Mouse (Mus musculus) forebrain, embryonic 15.5 days (tissue): ENCODE measurements around the gene Angptl6. TPM values are rescaled to one million over a fixed set of nuclear protein-coding genes. Genes with fewer than 3 reads are reported as not detected.
A peak's percentile ranks its signal among the peaks of the same experiment; 100 is the strongest.

Experiments
- ATAC-seq: fragments of 200-750 bp; cut with Nextera tagmentation; replicated peaks from 2 replicates; pipeline ENCODE4 v1.8.0; 2017; ENCODE audit warnings: mild to moderate bottlenecking, moderate TSS enrichment, moderate library complexity
- H3K27ac ChIP-seq: fragments of 300-500 bp; sonication (generic); replicated peaks from 2 replicates; pipeline ENCODE4 v1.5.1; 2015; ENCODE audit warnings: mild to moderate bottlenecking, inconsistent platforms
- H3K27me3 ChIP-seq: fragments of 300-500 bp; sonication (generic); 2 replicates; pipeline ENCODE4 v1.6.1; 2015; ENCODE audit warnings: inconsistent platforms
- H3K36me3 ChIP-seq: fragments of 300-500 bp; sonication (generic); 2 replicates; pipeline ENCODE4 v1.6.1; 2015; ENCODE audit warnings: mild to moderate bottlenecking, inconsistent platforms
- H3K4me1 ChIP-seq: fragments of 300-500 bp; sonication (generic); 2 replicates; pipeline ENCODE4 v1.6.1; 2015; ENCODE audit warnings: inconsistent platforms
- H3K4me2 ChIP-seq: fragments of 300-500 bp; sonication (generic); replicated peaks from 2 replicates; pipeline ENCODE4 v1.6.1; 2015; ENCODE audit warnings: mild to moderate bottlenecking, inconsistent platforms
- H3K4me3 ChIP-seq: fragments of 300-500 bp; sonication (generic); 2 replicates; pipeline ENCODE4 v1.5.1; 2015; ENCODE audit warnings: mild to moderate bottlenecking, inconsistent platforms
- H3K9ac ChIP-seq: fragments of 300-500 bp; sonication (generic); replicated peaks from 2 replicates; pipeline ENCODE4 v1.6.1; 2015; ENCODE audit warnings: mild to moderate bottlenecking, inconsistent platforms
- H3K9me3 ChIP-seq: fragments of 300-500 bp; sonication (generic); 2 replicates; pipeline ENCODE4 v1.6.1; 2016; ENCODE audit warnings: inconsistent platforms
- WGBS: fragments of 180-500 bp; shearing (Covaris S2); methylation state at CpG from one replicate; pipeline ENCODE4 v1.1.7; 2015; ENCODE audit warnings: mixed read lengths; 5-methylcytosine and 5-hydroxymethylcytosine counted together
- polyA plus RNA-seq: library from polyadenylated mRNA; unstranded; fragments of >200 nt; fragmentation: Nextera tagmentation; extraction: Ambion mirVana; gene quantifications from 2 replicates; pipeline ENCODE4 v1.2.1, GENCODE M21; 2015

The Angptl6 gene
- polyA plus RNA-seq, 1 experiment from 2014 or later: 15.4 TPM

DNA sequence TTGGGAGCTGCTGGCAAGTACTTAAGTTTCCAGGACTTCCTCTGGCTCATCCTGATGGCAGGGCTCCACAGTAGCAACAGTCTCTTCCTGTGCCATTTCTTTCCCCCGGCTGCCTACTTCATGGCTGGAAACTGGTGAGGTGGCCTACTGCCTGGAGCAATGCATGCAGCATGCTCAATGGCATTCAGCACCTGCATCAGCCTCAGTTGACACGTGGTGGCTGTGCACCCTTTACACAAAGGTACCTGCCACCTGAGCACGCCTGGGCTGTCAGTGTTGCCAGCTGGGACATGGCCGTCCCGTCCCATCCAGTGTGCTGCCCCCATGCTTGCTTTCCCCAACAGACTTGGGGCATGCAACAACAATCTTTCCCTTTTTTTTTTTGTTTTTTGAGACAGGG is 13.5 kb upstream of the Angptl6 start:
- H3K27me3 ChIP-seq: no peaks in the 10 kb centered on the region
- H3K4me2 ChIP-seq: no peak overlapping the region
- no peaks in the 10 kb centered on the region for H3K9me3 ChIP-seq
- no peak overlapping the region for H3K4me3 ChIP-seq
- ATAC-seq: no peak
- H3K27ac ChIP-seq: no peak overlapping the region
- no peak overlapping the region for H3K9ac ChIP-seq
- H3K36me3 ChIP-seq: peaks cover 71% of the 10 kb centered on the region
- WGBS: 60% methylated on average over 5 of the region's 5 CpGs
- peaks cover 24% of the 10 kb centered on the region for H3K4me1 ChIP-seq

DNA sequence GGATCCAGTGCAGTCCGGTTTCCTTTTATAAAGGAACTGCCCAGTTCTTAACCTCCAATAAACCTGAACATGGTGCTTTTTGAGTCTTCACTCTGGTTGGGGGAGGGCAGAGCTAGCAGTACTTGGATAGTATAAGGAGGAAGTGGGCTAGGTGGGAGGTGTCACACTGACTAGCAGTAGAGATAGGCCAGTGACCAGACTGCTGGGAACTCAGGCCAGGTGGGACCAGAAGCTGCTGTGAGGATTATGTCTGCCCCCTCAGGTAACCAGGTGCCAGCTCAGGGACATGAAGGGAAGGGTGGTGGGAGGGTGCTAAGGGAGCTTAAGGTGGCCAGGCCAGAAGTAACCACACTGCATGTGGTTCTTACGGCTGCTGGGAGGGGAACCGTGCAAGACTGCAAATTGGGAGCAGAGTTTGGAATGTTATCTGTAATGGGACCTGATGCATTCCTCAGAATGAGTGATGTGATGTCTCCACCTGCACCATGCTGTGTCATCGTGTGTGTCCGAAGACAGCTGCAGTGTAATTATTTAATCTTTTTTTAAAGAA is 12.7 kb upstream of the Angptl6 start:
- Histone ChIP-seq H3K27me3 (no peaks in the 10 kb centered on the region), H3K4me3 (no peak overlapping the region), H3K4me2 (no peak overlapping the region), H3K36me3 (peaks cover 71% of the 10 kb centered on the region), H3K4me1 (peaks cover 18% of the 10 kb centered on the region), H3K27ac (no peak overlapping the region), H3K9ac (no peak overlapping the region), H3K9me3 (no peaks in the 10 kb centered on the region)
- no peak for ATAC-seq
- 73% methylated on average over 5 of the region's 5 CpGs for WGBS

DNA sequence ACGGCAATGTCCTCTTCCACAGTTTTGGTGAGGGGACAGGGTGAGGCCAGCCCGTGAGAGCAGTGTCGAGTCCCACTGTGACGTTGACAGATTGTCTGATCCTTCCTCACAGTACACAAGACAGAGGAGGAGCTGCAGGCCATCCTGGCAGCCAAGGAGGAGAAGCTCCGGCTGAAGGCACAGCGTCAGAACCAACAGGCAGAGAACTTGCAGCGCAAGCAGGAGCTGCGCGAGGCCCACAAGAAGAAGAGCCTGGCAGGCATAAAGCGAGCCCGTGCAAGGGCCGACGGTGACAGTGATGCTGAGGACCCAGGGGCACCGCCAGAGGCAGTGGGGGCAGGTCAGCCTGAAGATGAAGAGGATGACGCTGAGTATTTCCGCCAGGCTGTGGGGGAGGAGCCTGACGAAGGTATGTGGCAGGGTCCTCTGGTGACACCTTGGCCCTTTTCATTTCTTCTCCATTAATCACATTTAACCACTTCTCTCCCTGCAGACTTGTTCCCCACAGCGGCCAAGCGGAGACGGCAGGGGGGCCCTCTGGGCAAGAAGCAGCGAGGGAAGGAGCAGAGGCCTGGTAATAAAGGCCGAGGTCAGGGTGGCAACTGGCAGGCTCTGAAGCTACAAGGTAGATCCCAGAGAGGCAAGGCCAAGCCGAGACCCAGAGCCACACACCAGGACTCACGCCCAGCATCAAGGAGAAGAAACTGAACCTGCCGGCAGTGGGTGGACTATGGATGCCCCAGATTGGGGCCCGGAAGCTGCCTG is 12.0 kb upstream of the Angptl6 start:
- no peaks in the 10 kb centered on the region for H3K27me3 ChIP-seq
- no peak for ATAC-seq
- H3K4me3 ChIP-seq: no peak overlapping the region
- H3K4me1 ChIP-seq: peaks cover 14% of the 10 kb centered on the region
- H3K9me3 ChIP-seq: no peaks in the 10 kb centered on the region
- H3K27ac ChIP-seq: no peak overlapping the region
- no peak overlapping the region for H3K4me2 ChIP-seq
- H3K9ac ChIP-seq: no peak overlapping the region
- H3K36me3 ChIP-seq: peaks cover 71% of the 10 kb centered on the region
- 85% methylated on average over 26 of the region's 26 CpGs for WGBS

DNA sequence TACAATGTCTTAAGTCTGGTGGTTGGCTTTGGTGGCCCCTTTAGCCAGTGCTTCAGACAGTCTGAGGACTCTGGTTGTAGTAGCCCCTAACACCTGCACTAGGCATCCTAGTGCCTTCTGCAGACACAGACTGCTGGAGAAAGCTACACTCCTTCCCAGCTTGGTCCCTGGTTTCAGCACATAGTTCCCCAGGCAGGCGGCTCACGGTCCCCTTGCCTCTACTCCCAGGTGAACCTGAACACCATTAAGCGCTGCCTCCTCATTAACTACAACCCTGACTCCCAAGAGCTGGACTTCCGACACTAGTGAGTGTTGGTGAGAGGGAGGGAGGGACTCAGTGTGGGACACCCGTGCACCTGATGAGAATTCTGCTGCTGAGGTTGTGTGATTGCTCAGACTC is 10.9 kb upstream of the Angptl6 start:
- peaks cover 61% of the 10 kb centered on the region for H3K36me3 ChIP-seq
- no peak overlapping the region for H3K4me3 ChIP-seq
- no peak overlapping the region for H3K4me2 ChIP-seq
- H3K9ac ChIP-seq: no peak overlapping the region
- no peak overlapping the region for H3K27ac ChIP-seq
- no peaks in the 10 kb centered on the region for H3K9me3 ChIP-seq
- 92% methylated on average over 5 of the region's 5 CpGs for WGBS
- H3K4me1 ChIP-seq: peaks cover 14% of the 10 kb centered on the region
- no peaks in the 10 kb centered on the region for H3K27me3 ChIP-seq
- no peak for ATAC-seq

DNA sequence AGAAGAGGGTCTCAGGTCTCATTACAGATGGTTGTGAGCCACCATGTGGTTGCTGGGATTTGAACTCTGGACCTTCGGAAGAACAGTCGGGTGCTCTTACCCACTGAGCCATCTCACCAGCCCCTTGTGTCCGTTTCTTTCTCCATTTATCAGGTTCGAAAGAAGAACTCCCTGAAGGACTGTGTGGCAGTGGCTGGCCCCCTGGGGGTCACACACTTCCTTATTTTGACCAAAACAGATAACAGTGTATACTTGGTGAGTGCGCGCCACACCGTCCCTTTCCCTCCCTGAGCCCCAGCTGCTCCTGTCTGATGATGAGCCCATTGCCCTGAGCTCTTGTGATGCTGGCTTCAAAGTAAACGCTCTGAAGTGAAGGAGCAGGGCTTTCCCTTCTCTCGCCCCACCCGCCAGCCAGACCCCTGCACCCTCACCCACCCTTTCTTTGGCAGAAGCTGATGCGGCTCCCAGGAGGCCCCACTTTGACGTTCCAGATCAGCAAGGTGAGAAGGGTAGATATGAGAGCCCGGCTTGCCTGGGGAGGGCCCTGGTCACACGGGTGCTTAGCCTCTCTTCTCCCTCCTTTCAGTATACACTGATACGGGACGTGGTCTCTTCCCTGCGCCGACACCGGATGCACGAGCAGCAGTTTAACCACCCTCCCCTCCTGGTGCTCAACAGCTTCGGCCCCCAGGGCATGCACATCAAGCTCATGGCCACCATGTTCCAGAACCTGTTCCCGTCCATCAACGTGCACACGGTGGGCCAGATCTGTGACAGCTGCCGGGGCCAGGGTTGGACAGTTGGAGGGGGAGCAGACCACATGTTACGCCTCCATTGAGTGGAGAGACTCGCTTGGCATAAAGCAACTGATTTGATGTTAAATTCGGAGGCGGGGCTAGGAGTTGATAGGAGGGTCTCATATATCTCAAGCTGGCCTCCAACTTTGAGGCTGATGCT is 9.9 kb upstream of the Angptl6 start:
- Histone ChIP-seq H3K9ac (no peak overlapping the region), H3K4me2 (no peak overlapping the region; the same call in 1 of the 2 replicates), H3K36me3 (peaks cover 52% of the 10 kb centered on the region), H3K4me1 (peaks cover 14% of the 10 kb centered on the region), H3K27me3 (no peaks in the 10 kb centered on the region), H3K9me3 (no peaks in the 10 kb centered on the region), H3K27ac (no peak overlapping the region), H3K4me3 (peak overlapping the region; percentile 64; the same call in 1 of the 2 replicates)
- no peak for ATAC-seq
- 86% methylated on average over 29 of the region's 29 CpGs for WGBS

DNA sequence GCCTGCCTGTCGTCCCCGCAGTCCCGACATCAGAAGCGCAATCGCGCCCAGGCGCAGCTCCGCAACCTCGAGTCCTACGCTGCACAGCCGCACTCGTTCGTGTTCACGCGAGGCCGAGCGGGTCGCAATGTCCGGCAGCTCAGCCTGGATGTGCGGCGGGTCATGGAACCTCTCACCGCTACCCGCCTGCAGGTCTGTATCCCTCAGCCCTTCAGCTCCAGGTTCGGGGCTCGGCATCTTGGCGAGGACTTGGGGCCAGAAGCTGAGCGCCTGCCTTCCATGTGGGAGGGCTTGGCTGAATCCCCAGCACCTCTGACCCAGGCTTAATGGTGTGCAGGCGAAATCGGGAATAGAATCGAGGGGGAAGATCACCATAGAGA is 8.8 kb upstream of the Angptl6 start:
- peaks cover 41% of the 10 kb centered on the region for H3K36me3 ChIP-seq
- peak overlapping the region; percentile 85 for H3K4me2 ChIP-seq
- under 1% methylated on average over 30 of the region's 30 CpGs for WGBS
- ATAC-seq: peak; percentile 62; the same call in 1 of the 2 replicates
- peak overlapping the region; percentile 94 for H3K27ac ChIP-seq
- peak overlapping the region; percentile 64 for H3K4me3 ChIP-seq
- H3K9me3 ChIP-seq: no peaks in the 10 kb centered on the region
- H3K4me1 ChIP-seq: peaks cover 14% of the 10 kb centered on the region
- peak overlapping the region; percentile 70 for H3K9ac ChIP-seq
- H3K27me3 ChIP-seq: no peaks in the 10 kb centered on the region

DNA sequence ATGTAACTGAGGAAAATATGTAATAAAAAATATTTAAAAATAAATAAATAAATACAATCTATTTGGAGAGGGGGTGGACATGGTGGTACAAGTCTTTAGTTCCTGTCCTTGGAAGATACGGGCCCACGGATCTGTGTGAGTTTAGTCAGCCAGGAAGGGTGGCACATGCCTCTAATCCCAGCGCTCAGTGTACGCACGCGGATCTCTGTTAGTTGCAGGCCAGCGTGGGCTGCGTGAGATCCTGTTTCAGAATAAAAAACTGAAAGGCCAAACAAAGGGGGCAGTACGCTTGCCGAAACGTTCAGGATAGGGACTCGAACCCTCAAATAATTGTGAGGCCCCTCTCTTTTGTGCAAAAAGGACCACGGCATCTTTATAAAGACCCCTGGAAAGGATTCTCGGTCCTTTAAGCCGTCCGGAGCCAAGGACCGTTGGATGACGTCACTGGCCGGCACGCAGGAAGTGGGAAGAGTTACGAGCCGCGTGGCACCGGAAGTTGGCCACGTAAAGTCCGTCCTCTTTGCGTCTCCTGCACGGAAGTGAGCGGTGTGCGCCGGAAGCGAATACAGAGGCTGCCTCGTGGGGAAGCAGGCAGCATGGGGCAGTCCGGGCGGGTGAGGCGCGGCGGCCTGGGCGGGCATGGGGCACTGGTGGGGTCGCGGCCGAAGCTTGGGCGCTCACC is 8.3 kb upstream of the Angptl6 start, which contains the start of gene Ppan:
Gene Ppan, plus strand, starts transcription at position 472 of the 682 bp plus-strand sequence.
- WGBS: under 1% methylated on average over 43 of the region's 43 CpGs
- H3K9me3 ChIP-seq: no peaks in the 10 kb centered on the region
- H3K4me1 ChIP-seq: peaks cover 14% of the 10 kb centered on the region

DNA sequence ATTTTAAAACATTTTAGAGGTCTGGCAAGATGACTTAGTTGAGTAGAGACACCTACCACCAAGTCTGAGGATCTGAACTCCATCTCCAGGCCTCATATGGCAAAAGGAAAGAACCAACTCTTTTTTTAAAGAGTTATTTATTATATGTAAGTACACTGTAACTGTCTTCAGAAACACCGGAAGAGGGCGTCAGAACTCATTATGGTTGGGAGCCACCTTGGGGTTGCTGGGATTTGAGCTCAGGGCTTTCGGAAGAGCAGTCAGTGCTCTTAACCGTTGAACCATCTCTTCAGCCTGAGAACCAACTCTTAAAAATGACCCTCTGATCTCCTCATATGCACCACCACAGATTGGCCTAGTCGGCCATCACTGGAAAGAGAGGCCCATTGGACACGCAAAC is 7.7 kb upstream of the Angptl6 start:
- 0 out of 2 replicates have a peak overlapping the region, but pooled peaks have one; percentile 64 for H3K4me3 ChIP-seq
- peaks cover 30% of the 10 kb centered on the region for H3K36me3 ChIP-seq
- no peaks in the 10 kb centered on the region for H3K27me3 ChIP-seq
- peaks cover 14% of the 10 kb centered on the region for H3K4me1 ChIP-seq
- peak overlapping the region; percentile 94 for H3K27ac ChIP-seq
- no peak overlapping the region for H3K9ac ChIP-seq
- no peaks in the 10 kb centered on the region for H3K9me3 ChIP-seq
- H3K4me2 ChIP-seq: peak overlapping the region; percentile 48
- ATAC-seq: no peak; the same call in 1 of the 2 replicates
- 88% methylated on average over 6 of the region's 6 CpGs for WGBS

More for the DNA sequence above, 8.3 kb upstream of the Angptl6 start, which contains the start of gene Ppan:
- H3K4me2 ChIP-seq: peak within 1 kb of the TSS; percentile 85
- peak; percentile 97 for ATAC-seq
- H3K27me3 ChIP-seq: no peaks in the 10 kb centered on the region
- H3K27ac ChIP-seq: peak within 1 kb of the TSS; percentile 94
- peak within 1 kb of the TSS; percentile 64 for H3K4me3 ChIP-seq
- H3K9ac ChIP-seq: peak within 1 kb of the TSS; percentile 70
- H3K36me3 ChIP-seq: peaks cover 36% of the 10 kb centered on the region

DNA sequence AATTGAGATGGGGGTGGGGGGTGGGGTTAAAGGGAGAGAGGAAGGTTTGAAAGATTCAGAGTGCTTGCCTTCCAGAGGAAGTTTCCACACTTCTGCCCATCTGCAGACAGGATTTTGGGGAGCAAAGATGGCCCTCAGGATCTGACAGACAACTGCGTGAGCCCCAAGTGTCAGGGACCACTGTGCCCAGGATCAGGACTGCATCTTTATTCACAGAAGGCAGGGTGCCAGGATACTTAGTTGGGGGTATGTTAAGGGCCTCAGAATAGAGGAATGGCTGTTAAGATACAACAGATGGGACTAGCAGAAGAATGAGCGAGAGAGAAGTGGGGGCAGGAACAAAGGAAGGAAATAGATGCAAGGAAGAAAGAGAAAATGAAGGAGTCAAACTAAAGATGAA is 7.0 kb upstream of the Angptl6 start:
- no peaks in the 10 kb centered on the region for H3K9me3 ChIP-seq
- no peak overlapping the region for H3K9ac ChIP-seq
- 94% methylated on average over 2 of the region's 2 CpGs for WGBS
- ATAC-seq: no peak
- no peak overlapping the region for H3K4me2 ChIP-seq
- H3K36me3 ChIP-seq: peaks cover 23% of the 10 kb centered on the region
- H3K27me3 ChIP-seq: no peaks in the 10 kb centered on the region
- peaks cover 14% of the 10 kb centered on the region for H3K4me1 ChIP-seq
- H3K27ac ChIP-seq: no peak overlapping the region
- H3K4me3 ChIP-seq: no peak overlapping the region

DNA sequence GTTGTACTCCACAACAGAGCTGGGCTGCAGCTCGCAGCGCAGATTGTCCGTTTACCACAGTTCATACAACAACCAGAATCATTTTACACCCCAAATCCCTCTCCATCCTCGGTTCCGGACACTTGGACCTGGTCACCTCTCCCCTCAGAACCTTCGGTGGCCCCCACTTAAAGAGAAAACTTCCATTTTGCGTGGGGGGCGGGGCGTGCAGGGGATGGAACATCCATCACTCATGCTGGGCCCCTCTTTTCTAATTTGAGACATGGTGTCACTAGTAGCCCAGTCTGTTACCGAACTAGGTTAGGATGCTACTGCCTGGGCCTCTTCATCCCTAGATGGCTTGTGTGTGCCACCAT is 839 bp downstream of the Angptl6 start:
- Histone ChIP-seq H3K27me3 (no peaks in the 10 kb centered on the region), H3K4me1 (peaks cover 14% of the 10 kb centered on the region), H3K4me2 (peak overlapping the region; percentile 62), H3K4me3 (peak overlapping the region; percentile 48), H3K9me3 (no peaks in the 10 kb centered on the region), H3K27ac (peak overlapping the region; percentile 94), H3K36me3 (no peaks in the 10 kb centered on the region), H3K9ac (peak overlapping the region; percentile 72)
- peak; percentile 9; the same call in 1 of the 2 replicates for ATAC-seq
- WGBS: 22% methylated on average over 10 of the region's 10 CpGs

DNA sequence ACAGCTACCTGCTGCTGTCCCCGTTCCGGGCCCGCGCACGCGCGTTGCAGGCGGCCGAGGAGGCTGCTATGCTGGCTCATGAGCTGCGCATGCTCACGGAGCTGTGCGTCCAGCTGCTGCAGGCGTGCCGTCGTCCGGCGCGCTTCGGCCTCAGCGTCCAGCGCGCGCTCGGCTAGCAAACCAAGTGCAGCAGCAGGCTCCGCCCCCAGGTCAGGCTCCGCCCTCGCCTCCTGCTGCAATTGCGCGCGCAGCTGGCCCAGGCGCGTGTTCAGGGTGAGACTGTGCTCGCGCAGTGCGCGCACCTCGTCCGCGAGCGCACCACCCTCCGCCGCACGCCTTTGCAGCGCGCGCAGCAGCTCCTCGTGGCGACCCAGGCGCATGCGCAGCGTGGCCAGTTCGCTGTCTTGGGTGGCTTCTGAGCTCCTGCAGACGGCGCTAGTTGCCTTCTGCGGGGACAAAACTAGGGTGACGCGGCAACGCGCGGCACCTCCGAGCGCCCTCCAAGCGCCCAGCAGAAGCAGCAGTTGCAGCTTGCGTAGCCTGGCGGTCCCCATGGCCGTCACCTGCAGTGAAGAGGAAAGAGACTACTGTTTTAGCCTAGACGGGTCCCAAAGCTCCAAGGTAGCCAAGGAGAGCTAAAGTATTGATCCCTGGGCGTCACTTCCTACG is 1.4 kb downstream of the Angptl6 start:
- Histone ChIP-seq H3K9me3 (no peaks in the 10 kb centered on the region), H3K4me1 (peaks cover 14% of the 10 kb centered on the region), H3K27ac (peak overlapping the region; percentile 94), H3K36me3 (no peaks in the 10 kb centered on the region), H3K4me3 (peak overlapping the region; percentile 48), H3K27me3 (no peaks in the 10 kb centered on the region), H3K9ac (peak overlapping the region; percentile 72), H3K4me2 (peak overlapping the region; percentile 62)
- WGBS: under 1% methylated on average over 69 of the region's 69 CpGs
- ATAC-seq: peak; percentile 95
